Mouse (Mus musculus): Measurements from ENCODE around the gene Tmem69.

- TF ChIP-seq MYOG (IDR thresholded peaks at IDR 0.05; ENCODE audit: control insufficient read depth, extremely low read depth, insufficient read length) (no peak), CTCF (IDR thresholded peaks at IDR 0.05; ENCODE audit: control insufficient read depth, insufficient read depth, insufficient read length) (no peak)
Observed at GRCm38 (mm10) chr4:116596978-116597881, 41.5 kb upstream of the Tmem69 start.

All from C2C12 (cell line).